Mouse (Mus musculus) erythroblast, embryonic 14.5 days (primary cell): Measurements from ENCODE around the gene Gm10642.

Experiments
- GATA1 ChIP-seq: IDR thresholded peaks from 2 replicates; pipeline ENCODE4 v1.6.1; 2012; ENCODE audit warnings: low read length, inconsistent platforms, mixed read lengths
- TAL1 ChIP-seq: IDR thresholded peaks from 3 replicates; pipeline ENCODE4 v1.6.1; 2012; ENCODE audit warnings: low read length, inconsistent platforms, mixed read lengths

- TF ChIP-seq TAL1 (no peak), GATA1 (no peak)
These were observed 26.2 kb downstream of the Gm10642 start for GRCm38 (mm10) chr9:70682202-70682601.
